Mouse (Mus musculus) naive thymus-derived CD4-positive, alpha-beta T cell, adult 5 months (primary cell): ENCODE measurements around the gene Odc1. TPM values are rescaled to one million over a fixed set of nuclear protein-coding genes. Genes with fewer than 3 reads are reported as not detected.

Experiments used
- polyA plus RNA-seq: library from polyadenylated mRNA; unstranded; fragments of 100-300 nt; shearing (Covaris generic); gene quantifications from one replicate; pipeline ENCODE4 v1.2.1, GENCODE M21; 2017

The Odc1 gene
- 344 TPM for polyA plus RNA-seq

DNA sequence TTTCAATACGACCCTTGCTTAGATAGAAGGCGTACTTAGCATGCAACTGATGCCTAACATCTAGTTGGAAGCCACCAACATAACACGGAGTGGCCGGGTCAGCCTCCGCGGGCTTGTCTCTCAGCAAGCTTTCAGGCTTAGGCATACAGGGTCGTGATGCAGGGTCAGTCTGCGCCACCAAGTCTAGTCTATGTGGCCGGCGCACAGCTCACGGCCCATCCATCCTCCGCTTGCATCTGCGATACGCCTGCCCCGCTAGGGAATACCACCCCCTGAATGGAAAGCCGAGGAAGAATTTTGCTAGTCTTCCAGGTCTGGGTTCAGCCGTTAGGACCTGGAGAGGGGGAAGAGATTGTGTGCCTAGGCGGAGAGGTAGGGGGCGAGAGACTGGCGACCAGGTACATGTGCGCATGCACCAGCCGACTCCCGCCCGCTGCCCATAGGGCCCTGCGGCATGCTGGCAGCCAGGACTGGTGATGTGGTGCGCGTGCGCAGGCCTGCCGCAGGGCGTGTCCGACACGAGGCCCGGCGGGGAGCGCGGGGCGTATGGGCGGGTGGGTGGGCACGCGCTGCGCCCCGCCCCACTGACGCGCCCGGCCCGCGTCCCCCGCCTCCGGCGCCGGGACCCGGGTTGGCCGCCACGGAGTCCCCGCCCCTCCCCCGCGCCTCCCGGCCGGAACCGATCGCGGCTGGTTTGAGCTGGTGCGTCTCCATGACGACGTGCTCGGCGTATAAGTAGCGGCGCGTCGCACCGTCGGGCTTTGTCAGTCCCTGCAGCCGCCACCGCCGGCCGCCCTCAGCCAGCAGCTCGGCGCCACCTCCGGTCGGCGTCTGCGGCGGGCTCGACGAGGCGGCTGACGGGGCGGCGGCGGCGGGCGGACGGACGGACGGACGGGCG, at the start of gene Odc1:
Odc1 (plus strand) TSS at position 586 of the 898 bp plus-strand sequence.

Other genes with a start within 250 kb of the Odc1 start
- not detected for gene Atp6v1c2, start 215.4 kb upstream of the Odc1 start, polyA plus RNA-seq
- gene Nol10, start 196.3 kb upstream of the Odc1 start, polyA plus RNA-seq = 20.8 TPM
- 88.4 TPM for gene Hpcal1, start 146.1 kb downstream of the Odc1 start, polyA plus RNA-seq